Mouse (Mus musculus) CD8-positive naive resting alpha-beta T cell, adult 2 months (primary cell): ENCODE data around the gene Cd33.

Source experiments
- DNase-seq, 2 experiments: peaks; one replicate each; pipeline ENCODE4 v3.0.0; 2022; ENCODE audit warnings: low read depth in 2 of 2, low spot score in 2 of 2

Gene Cd33

DNA sequence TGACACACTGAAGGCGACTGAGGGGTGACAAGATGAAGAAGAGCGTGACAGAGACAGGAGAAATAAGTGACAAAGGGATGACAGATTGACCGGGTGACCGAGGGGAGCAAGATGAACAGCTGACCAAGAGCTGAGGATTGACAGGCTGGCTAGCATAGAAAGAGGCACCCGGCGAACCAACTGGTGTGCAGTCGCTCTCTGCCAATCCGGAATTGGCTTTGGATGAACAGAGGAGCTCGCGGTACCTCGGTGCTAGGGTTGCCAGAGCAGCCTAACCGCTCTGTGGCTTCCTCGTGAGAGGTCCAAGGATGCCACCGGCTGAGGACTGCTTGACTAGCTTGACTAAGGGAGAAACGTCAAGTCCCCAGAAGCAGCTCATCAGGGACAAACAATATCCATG lies 25.9 kb downstream of the Cd33 start:
- DNase-seq, result no peak

GRCm38 (mm10) chr7:43515076-43515475 lies 29.2 kb downstream of the Cd33 start:
- DNase-seq, result no peak

- DNase-seq, result no peak
These were observed 31.7 kb downstream of the Cd33 start for GRCm38 (mm10) chr7:43512519-43512918.

DNA sequence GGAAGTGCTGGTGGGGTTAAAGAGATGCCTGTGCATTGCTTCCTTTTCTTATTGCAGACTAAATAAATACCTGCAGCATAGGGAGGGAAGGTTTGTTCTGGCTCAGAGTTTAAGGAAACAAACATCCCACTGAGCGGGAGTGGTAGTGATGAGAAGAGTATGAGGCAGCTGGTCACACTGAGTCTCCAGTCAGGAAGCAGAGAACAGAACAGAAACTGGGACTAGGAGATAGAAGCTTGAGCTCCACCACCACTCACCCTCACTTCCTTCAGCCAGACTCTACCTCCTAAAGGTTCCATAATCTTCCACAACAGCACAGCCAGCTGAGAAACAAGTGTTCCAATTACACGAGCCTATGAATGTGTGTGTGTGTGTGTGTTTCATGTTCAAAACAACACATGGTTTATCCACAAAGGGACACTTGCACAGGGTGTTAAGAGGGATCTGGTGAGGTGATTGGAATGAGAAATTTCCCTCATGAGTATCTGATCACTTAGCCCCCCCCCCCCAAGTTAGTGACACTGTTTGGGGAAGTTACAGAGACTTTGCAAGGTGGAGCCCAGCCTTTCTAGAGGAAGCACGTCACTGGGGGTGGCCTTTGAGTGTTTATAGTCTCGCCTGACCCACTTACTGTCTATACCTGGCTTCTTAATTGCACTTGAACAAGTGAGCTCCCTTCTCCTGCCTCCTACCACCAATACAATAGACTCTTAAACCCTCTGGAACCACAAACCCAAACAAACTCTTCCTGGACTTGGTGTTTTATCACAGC lies 32.3 kb downstream of the Cd33 start:
- DNase-seq, result no peak

DNA sequence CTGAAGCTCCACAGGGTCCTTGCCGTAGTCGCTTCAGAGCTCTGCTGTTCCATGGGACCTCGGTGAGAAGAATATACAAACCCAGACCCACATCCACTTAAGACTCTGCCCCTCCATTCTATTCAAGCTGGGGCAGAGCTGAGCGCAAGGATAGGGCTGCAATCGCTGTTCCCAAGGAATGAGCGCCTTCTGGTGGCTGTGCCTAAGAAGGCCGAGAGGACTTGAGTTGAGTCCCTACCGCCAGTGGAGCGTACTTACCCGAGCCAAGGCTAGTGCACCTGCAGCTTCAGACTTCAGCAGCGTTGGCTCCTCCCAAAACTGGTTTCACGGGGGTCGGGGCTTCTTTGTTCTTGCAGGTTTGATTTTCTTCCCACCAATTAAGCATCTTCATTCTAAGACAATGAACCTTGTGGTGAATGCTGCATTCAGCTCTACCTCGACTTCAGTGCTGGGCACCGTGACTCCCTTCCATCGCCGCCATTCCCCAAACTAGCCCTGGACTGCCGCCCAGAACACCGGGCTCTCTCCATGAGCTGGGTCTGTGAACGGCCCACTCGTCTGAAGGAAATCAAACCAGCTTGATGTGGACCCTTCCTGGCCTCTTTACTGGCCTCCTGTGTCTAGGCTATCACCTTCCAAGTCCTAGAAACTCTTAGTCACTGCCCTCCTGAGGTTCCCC lies 48.7 kb downstream of the Cd33 start:
- no peak for DNase-seq

DNA sequence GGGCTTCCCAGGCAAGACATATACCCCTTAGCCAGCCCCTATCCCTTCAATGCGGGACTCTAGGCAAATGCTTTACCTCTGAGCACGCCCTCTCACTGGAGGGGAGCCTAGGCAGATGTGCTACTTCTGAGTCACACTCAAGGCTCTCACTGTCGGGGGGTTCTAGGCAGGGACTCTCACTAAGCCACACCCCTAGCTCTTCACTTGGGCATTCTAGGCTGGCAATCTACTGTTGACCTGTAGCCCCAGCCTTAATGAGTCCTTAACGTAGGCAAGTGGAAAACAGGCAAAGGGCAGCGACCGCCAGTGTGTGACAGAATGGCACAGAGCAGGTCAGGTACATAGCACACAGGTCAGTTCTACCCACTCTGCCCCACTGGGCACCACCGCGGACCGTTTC lies 53.4 kb downstream of the Cd33 start:
- DNase-seq, result no peak

DNA sequence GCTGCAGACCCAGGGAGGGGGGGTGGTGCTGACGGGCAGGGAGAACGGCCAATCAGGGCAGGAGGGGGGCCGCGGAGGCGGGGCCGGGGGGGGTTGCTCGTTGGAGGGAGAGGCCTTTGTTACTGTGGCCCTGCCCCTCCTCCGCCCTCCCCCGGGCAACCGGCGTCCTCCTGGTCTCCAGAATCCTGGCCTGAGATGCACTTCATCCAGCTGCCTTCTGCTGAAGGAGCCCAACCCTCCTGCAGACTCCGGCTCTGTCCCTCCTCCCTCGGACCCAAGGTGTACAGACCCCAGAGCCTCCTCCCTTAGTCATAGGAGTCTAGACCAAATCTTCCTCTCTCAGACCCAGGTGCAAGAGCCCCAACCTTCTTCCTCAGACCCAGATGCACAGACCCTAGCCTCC lies 54.0 kb downstream of the Cd33 start:
- DNase-seq, result no peak

DNA sequence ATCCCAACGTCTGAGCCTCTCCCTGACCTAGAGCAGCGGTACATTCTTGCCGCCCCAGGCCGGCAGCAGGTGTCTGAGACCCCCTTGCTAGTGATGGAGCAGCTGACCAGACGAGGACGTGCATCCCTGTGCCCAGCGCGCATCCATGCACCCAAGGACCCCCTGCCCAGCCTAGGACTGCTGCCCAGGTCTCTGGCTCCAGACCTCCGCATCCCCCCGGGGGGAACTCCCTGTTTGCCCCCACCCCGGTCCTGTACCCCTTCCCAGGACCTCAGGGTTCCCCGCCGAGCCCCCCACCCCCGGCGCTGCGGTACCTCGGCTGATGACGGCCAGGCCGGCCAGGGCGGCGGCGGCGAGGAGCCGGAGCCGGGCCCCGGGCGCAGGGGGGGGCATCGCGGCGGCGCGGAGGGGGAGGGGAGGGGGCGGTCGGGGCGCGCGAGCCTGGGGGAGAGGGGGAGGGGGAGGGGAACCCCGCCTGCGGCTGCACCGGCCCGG lies 54.5 kb downstream of the Cd33 start, which contains the start of gene Iglon5:
Iglon5 (minus strand) TSS at position 445 of the 495 bp plus-strand sequence.
- no peak for DNase-seq

- no peak for DNase-seq
These were observed 55.6 kb downstream of the Cd33 start for GRCm38 (mm10) chr7:43488646-43489045.

GRCm38 (mm10) chr7:43483236-43483635 lies 61.0 kb downstream of the Cd33 start:
- no peak for DNase-seq

GRCm38 (mm10) chr7:43482090-43482716 lies 62.0 kb downstream of the Cd33 start:
- DNase-seq, result no peak

- DNase-seq, result no peak
These were observed 63.0 kb downstream of the Cd33 start for GRCm38 (mm10) chr7:43481191-43481590.

GRCm38 (mm10) chr7:43476376-43476775 lies 67.9 kb downstream of the Cd33 start:
- DNase-seq, result no peak

DNA sequence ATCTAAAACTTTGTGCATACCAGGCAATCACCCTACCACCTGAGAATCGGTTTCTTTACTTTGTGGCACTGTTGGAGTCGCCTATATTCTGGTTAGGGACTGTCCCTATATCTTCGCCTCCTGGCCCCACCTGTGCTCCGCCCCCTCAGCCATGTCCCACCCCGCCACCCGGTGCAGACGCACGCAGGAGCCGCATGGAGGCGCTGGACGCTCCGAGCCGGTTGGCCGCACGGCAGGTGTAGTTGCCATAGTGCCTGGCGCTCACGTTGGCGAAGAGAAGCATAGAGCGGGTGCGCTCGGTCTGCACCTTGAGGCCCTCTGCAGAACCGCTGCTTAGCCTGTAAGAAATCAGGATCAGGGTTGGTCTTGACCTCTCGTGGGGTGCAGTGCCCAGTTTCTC lies 68.5 kb downstream of the Cd33 start:
- DNase-seq, result peak; percentile 21 to 35
